Mouse (Mus musculus): ENCODE data around the gene Ifit1bl1.

Ifit1bl1 gene

GRCm38 (mm10) chr19:34547976-34548375 lies 53.8 kb downstream of the Ifit1bl1 start:
- in situ Hi-C loops (cut with MboI, MseI) = loop anchor here (5.0 to 10.0 kb wide), 2 partner anchors 94 to 107 kb away; partner anchors contain the start of genes Ifit1 (in 1 of the 2) and Ifit1bl2 (in 1 of the 2)

- in situ Hi-C loops (cut with MboI, MseI) = loop anchor here (5.0 to 10.0 kb wide), 2 partner anchors 96 to 109 kb away; partner anchors contain the start of genes Ifit1 (in 1 of the 2) and Ifit1bl2 (in 1 of the 2)
Measured at GRCm38 (mm10) chr19:34546211-34546610, 55.5 kb downstream of the Ifit1bl1 start.
